Mouse (Mus musculus) 3T3-L1 (cell line): ENCODE results near the gene Retreg2.

Experiments
- DNase-seq: peaks from one replicate; pipeline ENCODE4 v3.0.0-alpha.2; 2015; ENCODE audit warnings: low read depth, low spot score

Retreg2 gene

DNA sequence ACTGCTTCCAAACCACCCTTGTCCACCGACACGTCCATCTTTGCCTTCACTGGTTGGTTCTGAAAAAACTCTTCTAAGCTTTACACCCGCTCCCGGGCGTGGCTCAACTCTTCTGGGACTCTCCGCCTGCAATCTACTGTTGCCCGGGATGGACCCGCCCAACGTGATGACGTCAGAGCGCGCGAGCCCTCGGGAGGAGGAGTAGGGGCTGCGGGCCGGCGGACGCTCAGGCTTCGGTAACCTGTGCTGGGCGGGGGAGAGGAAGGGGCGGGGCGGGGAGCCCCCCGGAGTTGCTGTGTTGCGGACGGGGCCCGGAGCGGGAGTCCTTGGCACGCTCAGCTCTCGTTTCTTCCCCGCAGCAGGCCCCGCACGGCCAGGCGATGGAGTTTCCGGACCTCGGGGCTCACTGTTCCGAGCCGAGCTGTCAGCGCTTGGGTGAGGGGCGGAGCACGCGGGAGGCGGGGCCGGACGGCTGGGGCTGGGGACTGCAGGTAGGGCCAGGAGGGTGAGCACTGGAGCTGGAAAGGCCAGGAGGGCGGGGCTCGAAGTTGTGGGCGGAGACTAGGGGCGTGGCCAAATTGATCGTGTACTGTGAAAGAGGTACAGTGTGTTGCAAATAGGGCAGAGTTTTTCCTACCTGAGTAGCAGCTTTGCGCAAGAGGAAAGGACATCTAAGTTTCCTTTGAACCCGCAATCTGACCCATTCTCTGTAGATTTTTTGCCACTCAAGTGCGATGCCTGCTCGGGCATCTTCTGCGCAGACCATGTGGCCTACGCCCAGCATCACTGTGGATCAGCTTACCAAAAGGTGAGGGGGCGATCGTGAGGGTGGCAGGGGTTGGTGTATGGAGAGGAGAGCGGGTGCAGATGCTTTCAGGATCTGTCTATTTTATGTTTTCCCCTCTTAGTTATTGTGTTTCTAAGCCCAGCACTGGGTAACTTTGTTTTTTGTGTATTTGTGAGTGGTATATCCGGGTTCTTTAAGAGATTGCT lies 26.2 kb downstream of the Retreg2 start, which contains the start of gene Zfand2b:
Gene Zfand2b (plus strand): TSS at position 175 of the 993 bp plus-strand sequence.
- peak; percentile 96 for DNase-seq

DNA sequence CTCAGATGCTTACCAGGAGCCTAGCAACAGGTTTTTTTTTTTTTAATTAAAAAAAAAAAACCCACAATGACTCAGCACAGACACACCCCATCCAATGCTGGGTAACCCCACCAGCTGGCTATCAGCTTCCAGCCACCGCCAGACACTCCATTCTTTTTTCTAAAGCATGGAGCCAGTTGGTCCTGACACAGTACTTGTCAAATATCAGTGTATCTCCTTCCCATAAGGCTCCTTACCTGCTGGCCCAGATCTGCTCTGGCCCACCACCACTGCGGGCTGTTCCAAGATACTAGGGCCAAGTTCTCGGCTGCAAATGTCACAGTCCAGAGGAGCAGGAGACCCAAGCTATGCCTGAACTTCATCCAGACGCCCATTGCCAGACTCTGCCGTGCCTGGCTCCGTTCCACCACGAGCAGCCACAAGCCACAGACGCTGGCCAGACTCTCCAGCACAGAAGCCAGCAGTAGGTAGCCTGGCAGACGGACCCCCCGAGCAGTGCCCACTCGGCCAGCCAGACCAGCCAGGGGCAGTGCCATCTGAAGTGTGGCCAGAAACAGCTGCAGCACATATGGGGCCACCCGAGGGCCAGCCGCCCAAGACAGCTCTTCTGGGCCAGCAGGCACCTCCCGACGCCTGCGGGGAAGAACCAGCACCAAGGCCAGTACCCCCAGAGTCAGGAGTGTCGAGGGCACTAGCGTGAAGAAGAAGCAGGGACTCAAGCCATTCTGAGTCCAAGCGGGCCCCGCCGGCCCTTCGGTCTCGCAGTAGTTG lies 36.9 kb downstream of the Retreg2 start:
- peak; percentile 73 for DNase-seq

DNA sequence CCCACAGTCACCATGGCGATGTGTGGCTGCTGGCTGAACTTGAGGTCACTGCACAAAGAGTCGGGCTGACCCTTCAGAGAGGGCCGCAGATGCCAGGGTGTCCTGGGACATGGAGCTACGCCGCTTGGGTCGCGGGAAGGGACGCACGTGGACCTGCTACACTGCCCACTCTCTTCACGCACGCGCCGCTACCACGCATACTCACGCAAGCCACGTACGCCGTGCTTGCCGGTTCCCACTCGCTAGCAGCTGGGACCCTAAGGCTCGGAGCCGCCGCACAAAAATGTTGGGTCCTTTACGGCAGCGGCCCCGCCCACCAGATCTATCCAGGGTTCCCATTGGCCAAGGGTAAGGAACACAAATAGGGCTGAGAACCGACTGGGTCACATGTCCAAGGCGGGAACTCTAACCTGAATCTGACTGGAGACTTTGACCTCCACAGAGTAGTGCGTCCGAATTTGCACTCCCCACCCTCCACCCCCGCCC lies 37.6 kb downstream of the Retreg2 start, which contains the start of gene Abcb6:
Gene Abcb6 (minus strand): TSS at position 288 of the 486 bp plus-strand sequence.
- peak; percentile 91 for DNase-seq

DNA sequence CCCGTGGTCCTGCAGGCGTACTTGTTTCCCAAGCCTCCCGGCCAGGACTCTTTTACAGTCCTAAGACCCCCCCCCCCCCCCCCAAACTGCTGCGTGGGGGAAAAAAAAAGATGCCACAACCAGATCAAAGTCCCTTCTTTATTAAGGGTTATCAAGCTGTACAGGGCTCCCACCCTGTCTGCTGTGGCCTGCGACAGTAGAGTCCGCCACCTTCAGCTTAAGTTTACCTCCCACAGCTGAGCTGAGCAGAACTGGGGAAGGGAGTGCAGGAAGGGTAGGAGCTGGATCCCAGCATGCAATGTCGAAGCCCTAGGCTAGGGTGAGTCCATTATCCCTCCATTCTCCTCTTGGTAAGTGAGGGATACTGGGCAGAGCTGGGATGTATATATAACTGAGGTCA lies 38.2 kb downstream of the Retreg2 start:
- no peak for DNase-seq

DNA sequence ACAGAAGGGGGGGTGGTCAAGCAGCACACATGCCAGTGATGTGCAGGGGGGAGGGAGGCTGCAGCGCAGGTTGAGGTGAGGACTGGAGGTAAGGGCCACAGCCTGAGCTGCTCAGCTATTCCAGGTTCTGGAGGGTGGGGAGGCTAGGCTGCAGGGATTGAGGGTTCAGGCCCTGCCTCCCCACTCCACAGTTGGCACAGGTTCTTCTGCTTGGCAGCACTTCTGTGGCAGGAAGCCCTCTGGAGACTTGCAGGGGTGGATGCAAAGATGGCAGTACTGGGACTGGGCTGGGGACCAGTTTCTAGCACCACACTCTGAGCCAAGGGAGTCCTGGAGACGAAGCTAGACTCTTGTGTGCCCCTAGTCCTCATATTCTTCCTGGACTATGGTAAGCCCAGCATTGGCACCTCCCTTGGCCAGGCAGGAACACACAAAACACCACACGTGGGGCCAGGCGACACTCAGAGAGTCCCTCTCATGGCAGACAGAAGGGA lies 38.8 kb downstream of the Retreg2 start:
- no peak for DNase-seq

DNA sequence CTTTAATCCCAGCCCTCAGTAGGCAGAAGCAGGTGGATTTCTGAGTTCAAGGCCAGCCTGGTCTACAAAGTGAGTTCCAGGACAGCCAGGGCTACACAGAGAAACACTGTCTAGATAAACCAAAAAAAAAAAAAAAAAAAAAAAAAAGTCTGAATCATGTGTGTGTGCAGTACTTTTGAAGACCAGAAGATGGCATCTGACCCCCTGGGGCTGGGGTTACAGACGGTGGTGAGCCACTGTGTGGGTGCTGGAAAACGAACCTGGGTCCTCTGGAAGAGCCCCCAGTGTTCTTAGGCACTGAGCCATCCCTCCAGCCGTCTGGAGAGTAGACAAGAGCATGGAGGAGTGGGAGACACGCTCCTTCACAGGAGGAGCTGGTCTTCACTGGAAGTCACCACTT lies 39.6 kb downstream of the Retreg2 start:
- DNase-seq: no peak

DNA sequence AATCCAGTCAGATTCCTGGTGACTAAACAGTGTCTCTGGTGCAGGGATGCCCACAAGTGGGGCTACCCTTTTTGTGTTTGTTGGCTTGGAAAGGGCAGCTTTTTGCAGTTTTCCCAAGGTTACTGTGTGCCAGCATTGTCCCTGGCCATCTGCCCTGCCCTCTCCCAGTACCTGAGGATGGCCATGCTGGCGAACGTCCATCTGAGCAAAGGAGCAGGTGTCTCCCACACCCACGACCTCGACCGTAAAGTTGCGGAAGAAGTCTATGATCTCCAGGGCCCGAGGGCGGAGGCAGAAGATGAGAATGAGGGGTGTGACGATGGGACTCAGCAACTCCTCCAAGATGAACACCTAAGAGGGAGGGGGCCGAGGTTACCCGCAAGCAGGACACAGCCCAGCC lies 42.9 kb downstream of the Retreg2 start:
- DNase-seq: no peak

DNA sequence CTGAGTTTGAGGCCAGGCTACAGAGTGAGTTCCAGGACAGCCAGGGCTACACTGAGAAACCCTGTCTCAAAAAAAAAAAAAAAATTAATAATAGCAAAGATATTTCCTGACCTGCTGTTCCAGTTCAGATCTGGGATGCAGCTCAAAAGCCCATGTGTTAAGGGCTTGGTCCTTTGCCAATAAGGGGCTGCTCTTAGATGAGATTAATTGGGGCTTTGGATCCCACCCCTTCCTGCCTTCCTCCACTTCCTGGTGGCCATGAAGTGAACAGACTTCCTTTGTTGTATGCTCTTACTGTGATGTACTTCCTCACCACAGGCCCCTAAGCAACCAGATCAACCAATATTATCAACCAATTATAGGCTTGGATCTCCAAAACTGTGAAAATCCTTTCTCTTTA lies 44.5 kb downstream of the Retreg2 start:
- DNase-seq: no peak

DNA sequence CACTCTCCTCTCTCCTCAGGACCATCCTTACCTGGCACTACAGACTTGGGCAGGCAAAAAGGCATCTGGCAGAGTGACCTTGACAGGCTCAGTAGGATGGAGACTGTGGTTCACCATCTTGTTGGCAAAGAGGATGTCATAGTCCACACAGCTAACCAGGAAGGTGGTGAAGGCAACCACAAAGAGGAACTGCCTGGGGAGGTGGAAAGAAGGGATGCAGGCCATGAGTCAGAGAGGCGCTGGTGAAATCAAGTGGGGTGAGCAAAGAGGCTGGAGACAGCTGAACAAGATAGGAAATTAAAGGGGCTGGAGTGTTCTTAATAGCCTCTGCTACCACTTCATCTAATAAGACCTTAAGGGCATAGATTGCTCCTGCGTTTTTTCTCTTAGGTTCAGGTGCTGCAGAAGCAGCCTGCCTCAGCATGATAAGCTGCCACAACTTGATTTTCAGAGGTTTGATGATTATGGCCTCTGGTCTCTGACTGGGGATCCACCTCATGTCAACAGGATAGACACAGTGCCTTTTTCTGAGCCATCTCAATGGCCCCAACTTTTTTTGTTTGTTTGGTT lies 45.4 kb downstream of the Retreg2 start:
- DNase-seq: no peak

DNA sequence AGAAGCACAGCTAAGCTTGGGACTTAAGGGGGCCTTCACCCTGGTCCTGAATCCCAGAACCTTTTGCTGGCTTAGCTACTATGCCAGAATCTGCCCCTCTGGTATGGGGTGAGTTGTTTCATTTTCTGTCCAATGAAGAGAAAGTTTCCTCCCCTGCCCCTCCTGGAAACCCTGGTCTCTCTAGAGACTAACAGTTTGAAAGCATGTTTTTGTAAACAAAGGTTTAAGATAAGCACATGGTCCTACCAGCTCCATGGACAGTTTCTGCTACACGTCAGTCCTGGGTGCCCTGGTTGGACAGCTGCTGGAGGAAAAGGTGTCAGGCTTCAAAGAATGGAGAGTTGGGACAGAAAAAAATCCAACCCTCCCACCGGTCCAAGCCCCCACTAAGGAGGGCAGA lies 48.0 kb downstream of the Retreg2 start:
- no peak for DNase-seq

DNA sequence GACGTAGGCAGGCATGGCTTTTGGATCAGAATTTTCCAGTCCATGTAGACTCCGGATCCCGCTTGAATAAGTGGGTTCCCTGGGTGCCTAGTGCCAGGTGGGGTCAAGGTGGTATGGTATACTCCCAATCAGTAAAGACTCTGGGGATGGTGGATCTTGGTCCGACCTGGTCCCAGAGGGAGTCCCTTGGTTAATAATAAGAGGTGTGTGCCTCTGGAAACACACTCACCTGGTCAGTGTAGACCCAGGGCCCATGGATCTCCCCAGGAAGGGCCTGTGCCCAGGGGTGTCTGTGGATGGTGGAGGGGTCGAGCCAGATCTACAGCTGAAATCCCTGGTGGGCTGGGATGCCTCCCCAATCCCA lies 48.7 kb downstream of the Retreg2 start:
- no peak for DNase-seq

DNA sequence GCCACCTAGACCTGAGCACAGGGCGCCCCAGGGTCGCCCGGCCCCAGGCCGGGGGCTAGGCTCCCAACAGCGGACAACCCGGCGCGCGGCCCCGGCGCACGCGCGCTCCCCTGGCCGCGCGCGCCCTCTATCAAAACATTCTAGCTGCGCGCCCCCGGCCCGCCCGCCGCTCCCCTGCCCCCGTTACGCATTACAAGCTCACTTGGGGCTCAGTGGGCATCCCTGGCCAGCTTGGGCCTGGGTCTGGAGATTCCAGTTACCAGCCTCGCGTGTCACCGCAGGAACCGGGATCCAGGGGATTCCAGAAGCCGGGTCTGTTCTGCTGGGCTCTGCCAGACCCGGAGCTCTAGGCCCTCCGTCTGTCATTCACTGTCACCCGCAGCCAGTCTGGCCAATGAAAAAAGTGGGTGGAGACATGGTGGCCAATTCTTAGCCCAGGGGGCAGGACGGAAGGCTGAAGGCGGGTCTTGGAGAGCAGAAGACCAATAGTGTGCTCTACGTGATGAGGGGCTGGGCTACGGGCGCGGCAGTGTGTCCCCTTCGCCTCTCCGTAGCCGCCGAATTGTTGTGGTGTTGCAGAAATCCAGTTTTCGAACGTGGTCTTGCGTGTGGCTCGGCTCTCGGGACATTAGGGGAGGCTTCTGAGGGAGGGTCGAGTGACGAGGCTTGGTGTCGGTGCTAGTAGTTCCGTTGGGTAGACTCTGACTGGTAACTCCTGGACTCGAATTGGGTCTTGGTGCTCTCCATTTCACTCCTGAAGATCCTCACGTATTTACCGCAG lies 49.2 kb downstream of the Retreg2 start, which contains the start of the genes Ankzf1 and Atg9a:
Gene Ankzf1 (plus strand): TSS at position 530 of the 781 bp plus-strand sequence.
Gene Atg9a (minus strand): TSS at position 575 of the 781 bp plus-strand sequence.
- DNase-seq: peak; percentile 99

DNA sequence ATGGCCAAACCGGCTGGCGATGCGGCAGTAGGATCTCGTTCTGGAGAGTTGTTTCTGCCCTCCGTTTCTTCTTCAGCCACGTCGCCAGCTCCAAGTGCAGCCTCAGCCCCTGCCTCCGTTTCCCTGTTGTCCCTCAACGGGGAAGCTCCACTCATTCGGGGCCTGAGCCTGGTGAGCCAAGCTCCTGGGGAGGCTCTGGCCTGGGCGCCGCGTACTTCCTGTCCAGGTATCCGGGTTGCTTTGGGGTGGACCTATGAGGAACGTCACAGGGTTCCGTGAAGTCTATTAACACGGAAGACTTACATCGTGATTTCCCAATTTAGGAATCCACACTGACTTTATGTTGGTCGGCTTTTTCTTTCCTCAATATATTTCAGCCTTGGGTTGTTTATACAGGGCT lies 49.9 kb downstream of the Retreg2 start:
- DNase-seq: peak; percentile 73
